Mouse (Mus musculus) ES-E14 (cell line): ENCODE results near the gene 4933428G20Rik. TPM values are rescaled to one million over a fixed set of nuclear protein-coding genes. Genes with fewer than 3 reads are reported as not detected.

Source experiments
- DNase-seq: peaks from one replicate; pipeline ENCODE4 v3.0.0-alpha.2; 2013; ENCODE audit warnings: low read depth, low spot score
- H3K27ac ChIP-seq: 2 replicates; pipeline ENCODE4 v1.5.1; 2012; ENCODE audit warnings: low read depth, mild to moderate bottlenecking, low read length, moderate library complexity, mixed read lengths; ENCODE audit not compliant: poor library complexity, insufficient read depth, severe bottlenecking
- H3K36me3 ChIP-seq: 2 replicates; pipeline ENCODE4 v1.6.1; 2012; ENCODE audit warnings: mild to moderate bottlenecking, low read length, moderate library complexity, mixed read lengths; ENCODE audit not compliant: control insufficient read depth, poor library complexity, insufficient read depth, severe bottlenecking
- H3K4me1 ChIP-seq, 2 experiments: fragments of 150-350 bp in 1 of 2; sonication (generic) in 1 of 2; 2 replicates each; pipeline ENCODE4 v1.6.1; 2012; ENCODE audit warnings: low read length in 2 of 2, mild to moderate bottlenecking in 1 of 2, mixed read lengths in 1 of 2; ENCODE audit not compliant: control insufficient read depth in 2 of 2, insufficient read depth in 2 of 2, poor library complexity in 1 of 2
- H3K4me3 ChIP-seq, 2 experiments: fragments of 150-350 bp in 1 of 2; sonication (generic) in 1 of 2; 2 replicates each; pipeline ENCODE4 v1.5.1; 2012; ENCODE audit warnings: low read length in 2 of 2, low read depth in 1 of 2, mild to moderate bottlenecking in 1 of 2, mixed read lengths in 1 of 2; ENCODE audit not compliant: insufficient read depth in 1 of 2, poor library complexity in 1 of 2, severe bottlenecking in 1 of 2
- H3K9ac ChIP-seq: 2 replicates; pipeline ENCODE4 v1.6.1; 2012; ENCODE audit warnings: low read depth, mild to moderate bottlenecking, low read length, mixed read lengths; ENCODE audit not compliant: poor library complexity, insufficient read depth, severe bottlenecking
- H3K9me3 ChIP-seq: fragments of 150-350 bp; sonication (generic); 2 replicates; pipeline ENCODE4 v1.6.1; 2012; ENCODE audit warnings: low read depth, mild to moderate bottlenecking, low read length; ENCODE audit not compliant: control insufficient read depth, insufficient read depth
- CHD2 ChIP-seq: IDR thresholded peaks from 2 replicates; pipeline ENCODE4 v1.6.1; 2014; ENCODE audit warnings: mild to moderate bottlenecking, low read depth, low read length, inconsistent platforms
- HCFC1 ChIP-seq: IDR thresholded peaks from 2 replicates; pipeline ENCODE4 v1.6.1; 2012; ENCODE audit warnings: low read length, inconsistent platforms, borderline replicate concordance; ENCODE audit not compliant: insufficient read depth
- MAFK ChIP-seq: IDR thresholded peaks from 2 replicates; pipeline ENCODE4 v1.6.1; 2014; ENCODE audit warnings: mild to moderate bottlenecking, low read depth, low read length, inconsistent platforms; ENCODE audit not compliant: insufficient read depth
- ZC3H11A ChIP-seq: IDR thresholded peaks from 2 replicates; pipeline ENCODE4 v1.6.1; 2012; ENCODE audit warnings: low read depth, mild to moderate bottlenecking, inconsistent platforms, low read length, borderline replicate concordance
- ZNF384 ChIP-seq: IDR thresholded peaks from 2 replicates; pipeline ENCODE4 v1.6.1; 2012; ENCODE audit warnings: low read depth, low read length, inconsistent platforms
- in situ Hi-C, 2 experiments: fragments of 600-800 bp; cut with MboI; formaldehyde crosslinking; loops; one replicate each; pipeline ENCODE4 v1.15.1; 2025; ENCODE audit warnings: low sequenced_read_pairs in 2 of 2, inconsistent platforms in 1 of 2; ENCODE audit not compliant: unreplicated experiment in 2 of 2
- total RNA-seq: library from RNA; depleted of rRNA; stranded (reverse); fragments of 300-350 nt; gene quantifications from 2 replicates; pipeline ENCODE4 v1.2.3, GENCODE M21; 2012

Gene 4933428G20Rik
- total RNA-seq, 1 experiment: 0.36 TPM

DNA sequence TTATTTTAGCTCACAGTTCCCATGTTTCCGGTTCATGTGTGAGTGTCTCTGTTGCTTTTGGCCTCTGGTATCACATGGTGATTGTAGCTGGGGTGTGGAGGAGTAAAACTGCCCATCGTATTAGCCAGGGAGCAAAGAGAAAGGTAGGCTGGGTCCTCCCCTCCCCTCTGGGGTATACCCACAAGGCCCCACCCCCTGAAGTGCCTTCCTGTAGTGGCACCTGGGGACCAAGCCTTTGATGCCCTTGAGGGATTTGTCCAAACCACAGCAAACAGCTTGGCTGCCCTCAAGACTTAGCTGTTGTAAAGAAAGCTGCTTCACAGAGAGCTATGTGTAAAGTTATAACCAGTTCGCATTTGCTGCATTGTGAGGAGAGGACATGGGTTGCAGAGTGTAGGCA is 12.5 kb downstream of the 4933428G20Rik start:
- Histone ChIP-seq H3K4me1 (peaks cover 6% of the 10 kb centered on the region in 2 experiments; a peak in 2 of 4 replicates), H3K27ac (no peak overlapping the region), H3K9ac (no peak overlapping the region), H3K9me3 (no peaks in the 10 kb centered on the region), H3K4me3 (no peak overlapping the region), H3K36me3 (peaks cover 25% of the 10 kb centered on the region)
- TF ChIP-seq CHD2 (no peak), ZNF384 (no peak), MAFK (no peak), HCFC1 (no peak), ZC3H11A (no peak)
- in situ Hi-C loops: no loop called here
- no peak for DNase-seq

GRCm38 (mm10) chr11:97485661-97486060 is 14.5 kb downstream of the 4933428G20Rik start:
- no peak overlapping the region for H3K4me3 ChIP-seq
- in situ Hi-C loops: no loop called here
- no peak overlapping the region for H3K27ac ChIP-seq
- no peak for TF ChIP-seq ZC3H11A
- no peak for TF ChIP-seq CHD2
- TF ChIP-seq MAFK: no peak
- no peak for TF ChIP-seq HCFC1
- no peak for TF ChIP-seq ZNF384
- peaks cover 6% of the 10 kb centered on the region in 2 experiments; a peak in 2 of 4 replicates for H3K4me1 ChIP-seq
- H3K36me3 ChIP-seq: peaks cover 15% of the 10 kb centered on the region
- no peak overlapping the region for H3K9ac ChIP-seq
- no peaks in the 10 kb centered on the region for H3K9me3 ChIP-seq
- DNase-seq: no peak

- Histone ChIP-seq H3K9ac (no peak overlapping the region), H3K9me3 (no peaks in the 10 kb centered on the region), H3K27ac (no peak overlapping the region), H3K4me1 (0 out of 4 replicates have a peak, but pooled peaks cover 0 to 3% of the 10 kb centered on the region in 2 experiments), H3K36me3 (peaks cover 32% of the 10 kb centered on the region), H3K4me3 (no peak overlapping the region)
- DNase-seq: no peak
- no peak for TF ChIP-seq MAFK
- TF ChIP-seq HCFC1: no peak
- no peak for TF ChIP-seq CHD2
- TF ChIP-seq ZNF384: no peak
- TF ChIP-seq ZC3H11A: no peak
- in situ Hi-C loops: no loop called here
These were observed 20.3 kb downstream of the 4933428G20Rik start for GRCm38 (mm10) chr11:97479824-97480223.

GRCm38 (mm10) chr11:97479085-97479484 is 21.1 kb downstream of the 4933428G20Rik start:
- TF ChIP-seq HCFC1: no peak
- no peak for TF ChIP-seq ZNF384
- no peak for TF ChIP-seq CHD2
- TF ChIP-seq MAFK: no peak
- no peak for TF ChIP-seq ZC3H11A
- no peak for DNase-seq
- Histone ChIP-seq H3K9me3 (no peaks in the 10 kb centered on the region), H3K4me1 (no peaks in the 10 kb centered on the region), H3K36me3 (peaks cover 32% of the 10 kb centered on the region), H3K27ac (no peak overlapping the region; the same call in 1 of the 2 replicates), H3K4me3 (no peak overlapping the region), H3K9ac (no peak overlapping the region)
- in situ Hi-C loops: no loop called here

GRCm38 (mm10) chr11:97478345-97478744 is 21.8 kb downstream of the 4933428G20Rik start:
- Histone ChIP-seq H3K27ac (no peak overlapping the region), H3K4me1 (no peaks in the 10 kb centered on the region), H3K4me3 (no peak overlapping the region), H3K9me3 (no peaks in the 10 kb centered on the region), H3K36me3 (peaks cover 32% of the 10 kb centered on the region), H3K9ac (no peak overlapping the region)
- TF ChIP-seq CHD2 (no peak), ZNF384 (no peak), HCFC1 (no peak), MAFK (no peak), ZC3H11A (no peak)
- DNase-seq: no peak
- in situ Hi-C loops: no loop called here
